Mouse (Mus musculus): Measurements from ENCODE around the gene Phf19. TPM values are rescaled to one million over a fixed set of nuclear protein-coding genes. Genes with fewer than 3 reads are reported as not detected.

Gene Phf19
- total and polyA plus RNA-seq, 3 experiments = 10.2 to 26.2 TPM; not detected in 1

DNA sequence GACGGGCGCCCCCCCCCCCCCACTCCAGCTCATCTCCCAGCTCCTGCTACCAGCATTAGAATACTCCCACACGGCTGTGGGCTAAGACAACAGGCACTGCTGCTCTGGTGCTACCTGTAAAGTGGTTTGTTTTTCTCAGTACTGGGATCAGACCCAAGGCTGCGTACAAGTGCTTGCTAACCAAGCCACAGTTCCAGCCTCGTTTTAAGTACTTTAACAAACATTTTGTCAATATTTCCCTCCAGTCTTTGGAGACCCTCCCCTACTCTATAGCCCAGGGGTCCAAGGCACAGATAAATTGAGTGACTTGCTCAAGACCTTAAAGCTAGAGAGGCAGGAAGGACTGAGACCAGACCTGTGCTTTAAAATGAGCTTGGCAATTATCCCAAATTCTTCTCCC lies 46.6 kb upstream of the Phf19 start:
- peaks cover 0 to 11% of the 10 kb centered on the region in 2 experiments; a peak in 2 of 4 replicates for H3K36me3 ChIP-seq (ENCODE audit: control insufficient read depth in 1 of 2, insufficient read depth in 2 of 2, low read length in 2 of 2)
- no peak overlapping the region for H3K4me3 ChIP-seq (ENCODE audit: control insufficient read depth in 1 of 2, insufficient read depth in 1 of 2, low read depth in 2 of 2, low read length in 2 of 2)
- TF ChIP-seq ZKSCAN1 (IDR thresholded peaks at IDR 0.05; ENCODE audit: low read depth, low read length) = no peak
- TF ChIP-seq GATA1 (IDR thresholded peaks at IDR 0.05; ENCODE audit: low read depth, low read length) = no peak
- TF ChIP-seq ZNF384 (IDR thresholded peaks at IDR 0.05; ENCODE audit: low read depth, low read length) = no peak
- TF ChIP-seq ETS1 (IDR thresholded peaks at IDR 0.05; ENCODE audit: low read depth, low read length) = no peak
- no peak for TF ChIP-seq MEF2A (IDR thresholded peaks at IDR 0.05; ENCODE audit: extremely low read depth, insufficient replicate concordance, low read depth, low read length, poor library complexity, severe bottlenecking)
- no peak for TF ChIP-seq KAT2A (conservative IDR thresholded peaks at IDR 0.05; ENCODE audit: low read depth, low read length)
- peaks cover 0 to 19% of the 10 kb centered on the region in 2 experiments; a peak in 2 of 4 replicates for H3K4me1 ChIP-seq (ENCODE audit: control insufficient read depth in 1 of 2, insufficient read depth in 2 of 2, low read length in 2 of 2)
- H3K9me3 ChIP-seq (replicated peaks; ENCODE audit: insufficient read depth, low read length) = no peaks in the 10 kb centered on the region
- H3K27ac ChIP-seq (ENCODE audit: control insufficient read depth, low read depth, low read length) = no peak overlapping the region
- no peak for DNase-seq (ENCODE audit: low read depth, low spot score)
- no peak overlapping the region for H3K9ac ChIP-seq (ENCODE audit: control insufficient read depth, low read depth, low read length, poor library complexity, severe bottlenecking)
- no peaks in the 10 kb centered on the region for H3K79me2 ChIP-seq (ENCODE audit: control insufficient read depth, insufficient read depth, low read length, poor library complexity)
- H3K27me3 ChIP-seq (ENCODE audit: control insufficient read depth in 1 of 2, insufficient read depth in 2 of 2, low read length in 2 of 2) = peaks cover 0 to 2% of the 10 kb centered on the region in 2 experiments; a peak in 3 of 4 replicates

DNA sequence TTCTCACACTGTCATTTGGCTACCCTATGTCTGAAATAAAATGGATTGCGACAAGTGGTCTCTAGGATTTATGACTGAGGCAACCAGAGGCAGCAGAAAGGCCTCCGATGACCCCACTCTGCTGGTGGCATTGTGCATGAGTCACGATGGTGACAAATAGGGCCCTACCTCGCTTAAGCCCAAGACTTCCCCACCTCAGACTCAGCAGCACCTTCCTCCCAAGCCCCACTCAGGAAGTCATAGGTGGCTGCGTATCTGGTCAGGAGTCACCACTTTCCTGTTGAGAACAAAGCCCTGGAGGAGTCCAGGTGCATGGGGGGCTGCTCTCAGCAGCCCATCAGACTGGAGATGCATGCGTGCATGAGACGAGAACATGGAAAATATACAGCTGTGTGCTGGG lies 44.8 kb upstream of the Phf19 start:
- H3K9ac ChIP-seq (ENCODE audit: control insufficient read depth, low read depth, low read length, poor library complexity, severe bottlenecking) = no peak overlapping the region
- H3K27ac ChIP-seq (ENCODE audit: control insufficient read depth, low read depth, low read length) = no peak overlapping the region
- H3K27me3 ChIP-seq (ENCODE audit: control insufficient read depth in 1 of 2, insufficient read depth in 2 of 2, low read length in 2 of 2) = peaks cover 0 to 2% of the 10 kb centered on the region in 2 experiments; a peak in 3 of 4 replicates
- no peak for DNase-seq (ENCODE audit: low read depth, low spot score)
- H3K4me1 ChIP-seq (ENCODE audit: control insufficient read depth in 1 of 2, insufficient read depth in 2 of 2, low read length in 2 of 2) = peaks cover 0 to 12% of the 10 kb centered on the region in 2 experiments; a peak in 2 of 4 replicates
- H3K36me3 ChIP-seq (ENCODE audit: control insufficient read depth in 1 of 2, insufficient read depth in 2 of 2, low read length in 2 of 2) = peaks cover 0 to 6% of the 10 kb centered on the region in 2 experiments; a peak in 2 of 4 replicates
- H3K9me3 ChIP-seq (replicated peaks; ENCODE audit: insufficient read depth, low read length) = no peaks in the 10 kb centered on the region
- no peaks in the 10 kb centered on the region for H3K79me2 ChIP-seq (ENCODE audit: control insufficient read depth, insufficient read depth, low read length, poor library complexity)
- H3K4me3 ChIP-seq (ENCODE audit: control insufficient read depth in 1 of 2, insufficient read depth in 1 of 2, low read depth in 2 of 2, low read length in 2 of 2) = no peak overlapping the region
- TF ChIP-seq EP300 (IDR thresholded peaks at IDR 0.05; ENCODE audit: low read depth in 1 of 2, low read length in 2 of 2) (no peak), RCOR1 (IDR thresholded peaks at IDR 0.05; ENCODE audit: low read depth, low read length) (no peak), SMC3 (IDR thresholded peaks at IDR 0.05; ENCODE audit: low read depth, low read length) (no peak), UBTF (IDR thresholded peaks at IDR 0.05; ENCODE audit: borderline replicate concordance, insufficient read depth, low read depth, low read length) (no peak), NRF1 (IDR thresholded peaks at IDR 0.05; ENCODE audit: insufficient read depth, low read depth, low read length, poor library complexity, severe bottlenecking) (no peak)

DNA sequence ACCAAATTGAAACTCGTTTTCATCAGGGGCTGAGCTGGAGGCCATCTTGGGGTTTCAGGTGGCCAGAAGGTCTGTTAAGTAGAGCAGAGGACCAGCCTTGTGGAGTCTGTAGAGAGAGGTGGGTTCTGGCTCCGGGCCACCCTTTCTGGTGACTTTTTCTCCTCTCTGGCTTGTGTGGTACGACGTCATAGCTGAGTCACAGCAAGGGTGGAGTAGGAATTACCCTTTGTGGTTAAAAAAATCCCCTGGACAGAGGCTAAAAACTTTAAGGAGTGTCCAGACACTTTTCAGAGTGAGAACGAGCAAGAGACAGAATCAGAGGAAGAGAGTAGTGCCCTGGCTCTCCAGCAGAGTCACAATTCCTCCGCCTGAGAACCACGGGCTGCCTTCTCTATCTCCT lies 44.2 kb upstream of the Phf19 start:
- TF ChIP-seq KAT2A (conservative IDR thresholded peaks at IDR 0.05; ENCODE audit: low read depth, low read length) (no peak), MYC (IDR thresholded peaks at IDR 0.05; ENCODE audit: low read depth, low read length) (no peak), ELF1 (IDR thresholded peaks at IDR 0.05; ENCODE audit: low read depth, low read length) (no peak), RAD21 (IDR thresholded peaks at IDR 0.05; ENCODE audit: low read depth, low read length) (no peak), ETS1 (IDR thresholded peaks at IDR 0.05; ENCODE audit: low read depth, low read length) (no peak), CHD2 (IDR thresholded peaks at IDR 0.05; ENCODE audit: low read length) (no peak), TCF12 (IDR thresholded peaks at IDR 0.05; ENCODE audit: low read depth, low read length) (no peak), MAX (IDR thresholded peaks at IDR 0.05; ENCODE audit: low read length) (no peak), TAL1 (IDR thresholded peaks at IDR 0.05; ENCODE audit: low read length) (no peak), ZC3H11A (IDR thresholded peaks at IDR 0.05; ENCODE audit: low read depth, low read length) (no peak), MYB (IDR thresholded peaks at IDR 0.05; ENCODE audit: low read depth, low read length) (no peak), CTCF (IDR thresholded peaks at IDR 0.05 in 2 of 3, conservative IDR thresholded peaks at IDR 0.05 in 1 of 3; ENCODE audit: control insufficient read depth in 1 of 3, insufficient read depth in 1 of 3, low read depth in 2 of 3, low read length in 3 of 3, poor library complexity in 1 of 3, severe bottlenecking in 1 of 3) (no peak), MEF2A (IDR thresholded peaks at IDR 0.05; ENCODE audit: extremely low read depth, insufficient replicate concordance, low read depth, low read length, poor library complexity, severe bottlenecking) (no peak), ZNF384 (IDR thresholded peaks at IDR 0.05; ENCODE audit: low read depth, low read length) (no peak), SIN3A (IDR thresholded peaks at IDR 0.05; ENCODE audit: low read length) (no peak)
- no peak overlapping the region for H3K9ac ChIP-seq (ENCODE audit: control insufficient read depth, low read depth, low read length, poor library complexity, severe bottlenecking)
- no peaks in the 10 kb centered on the region for H3K79me2 ChIP-seq (ENCODE audit: control insufficient read depth, insufficient read depth, low read length, poor library complexity)
- peaks cover 0 to 2% of the 10 kb centered on the region in 2 experiments; a peak in 3 of 4 replicates for H3K27me3 ChIP-seq (ENCODE audit: control insufficient read depth in 1 of 2, insufficient read depth in 2 of 2, low read length in 2 of 2)
- no peaks in the 10 kb centered on the region for H3K9me3 ChIP-seq (replicated peaks; ENCODE audit: insufficient read depth, low read length)
- no peak for DNase-seq (ENCODE audit: low read depth, low spot score)
- H3K4me3 ChIP-seq (ENCODE audit: control insufficient read depth in 1 of 2, insufficient read depth in 1 of 2, low read depth in 2 of 2, low read length in 2 of 2) = no peak overlapping the region
- H3K36me3 ChIP-seq (ENCODE audit: control insufficient read depth in 1 of 2, insufficient read depth in 2 of 2, low read length in 2 of 2) = peaks cover 0 to 1% of the 10 kb centered on the region in 2 experiments; a peak in 2 of 4 replicates
- peaks cover 0 to 8% of the 10 kb centered on the region in 2 experiments; a peak in 1 of 4 replicates for H3K4me1 ChIP-seq (ENCODE audit: control insufficient read depth in 1 of 2, insufficient read depth in 2 of 2, low read length in 2 of 2)
- H3K27ac ChIP-seq (ENCODE audit: control insufficient read depth, low read depth, low read length) = no peak overlapping the region

Measured in MEL (cell line).